Mouse (Mus musculus) adrenal gland (tissue): ENCODE data around the gene Cds2.

Experiments used
- intact Hi-C: fragments of 180-260 bp; cut with DNase I; formaldehyde crosslinking; loops from one replicate; pipeline ENCODE4 v1.15.1; 2025

Cds2 gene

GRCm38 (mm10) chr2:132341293-132341692, 78.3 kb downstream of the Cds2 start:
- intact Hi-C loops, result no loop called here

GRCm38 (mm10) chr2:132343846-132344245, 80.9 kb downstream of the Cds2 start:
- intact Hi-C loops, result no loop called here
